Mouse (Mus musculus) hindbrain, embryonic 10.5 days (tissue): ENCODE measurements around the gene Sorcs3. TPM values are rescaled to one million over a fixed set of nuclear protein-coding genes. Genes with fewer than 3 reads are reported as not detected.
A peak's percentile ranks its signal among the peaks of the same experiment; 100 is the strongest.

Experiments used
- DNase-seq: peaks from one replicate; pipeline ENCODE4 v3.0.0-alpha.2; 2017; ENCODE audit warnings: low spot score
- H3K27ac ChIP-seq: fragments of 300-500 bp; sonication (generic); 2 replicates; pipeline ENCODE4 v1.5.1; 2016; ENCODE audit warnings: mild to moderate bottlenecking, moderate library complexity
- H3K27me3 ChIP-seq: fragments of 300-500 bp; sonication (generic); 2 replicates; pipeline ENCODE4 v1.6.1; 2016; ENCODE audit warnings: mild to moderate bottlenecking; ENCODE audit not compliant: poor library complexity, insufficient read depth, severe bottlenecking
- H3K36me3 ChIP-seq: fragments of 300-500 bp; sonication (generic); 2 replicates; pipeline ENCODE4 v1.6.1; 2016; ENCODE audit warnings: mild to moderate bottlenecking, moderate library complexity
- H3K4me1 ChIP-seq: fragments of 300-500 bp; sonication (generic); replicated peaks from 2 replicates; pipeline ENCODE4 v1.6.1; 2016; ENCODE audit warnings: mild to moderate bottlenecking
- H3K4me3 ChIP-seq: fragments of 300-500 bp; sonication (generic); 2 replicates; pipeline ENCODE4 v1.5.1; 2016; ENCODE audit warnings: mild to moderate bottlenecking, moderate library complexity
- H3K9me3 ChIP-seq: fragments of 300-500 bp; sonication (generic); 2 replicates; pipeline ENCODE4 v1.6.1; 2016; ENCODE audit warnings: mild to moderate bottlenecking, moderate library complexity
- WGBS: fragments of 180-500 bp; shearing (Covaris S2); methylation state at CpG from one replicate; pipeline ENCODE4 v1.1.7; 2016; 5-methylcytosine and 5-hydroxymethylcytosine counted together
- polyA plus RNA-seq: library from polyadenylated mRNA; unstranded; fragments of >200 nt; fragmentation: Nextera tagmentation; extraction: Ambion mirVana; gene quantifications from 2 replicates; pipeline ENCODE4 v1.2.1, GENCODE M21; 2016

Sorcs3 gene
- polyA plus RNA-seq, 1 experiment from 2014 or later, result 3.1 TPM

GRCm38 (mm10) chr19:48429263-48429662 lies 223.4 kb downstream of the Sorcs3 start:
- Histone ChIP-seq H3K4me3 (no peak overlapping the region), H3K27ac (no peak overlapping the region), H3K36me3 (no peaks in the 10 kb centered on the region), H3K27me3 (no peaks in the 10 kb centered on the region), H3K9me3 (no peaks in the 10 kb centered on the region), H3K4me1 (peaks cover 5% of the 10 kb centered on the region)
- 91% methylated on average over 4 of the region's 4 CpGs for WGBS
- no peak for DNase-seq

DNA sequence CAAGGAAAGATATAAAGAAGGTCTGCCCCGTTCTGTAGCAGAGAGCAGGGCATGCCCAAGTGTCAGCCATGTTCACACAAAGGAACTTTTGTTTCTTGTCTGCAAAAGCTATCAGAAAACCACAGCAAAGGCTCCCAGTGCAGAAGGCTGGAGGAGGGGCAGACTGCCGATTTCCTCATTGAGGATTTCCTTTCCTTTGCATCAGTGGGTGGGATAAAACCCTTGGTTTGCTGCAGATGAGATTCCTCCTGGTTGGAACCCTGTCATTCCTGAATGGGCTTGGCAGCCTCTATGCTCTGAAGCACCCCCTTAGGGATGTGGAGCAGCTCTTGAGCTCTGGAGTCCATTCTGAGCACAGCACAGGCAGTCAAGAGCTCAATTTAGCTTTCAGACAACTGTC lies 223.9 kb downstream of the Sorcs3 start:
- DNase-seq, result peak; percentile 14
- peak overlapping the region; percentile 50 for H3K27ac ChIP-seq
- 9% methylated on average over 2 of the region's 2 CpGs for WGBS

GRCm38 (mm10) chr19:48430328-48430727 lies 224.5 kb downstream of the Sorcs3 start:
- Histone ChIP-seq H3K4me1 (peaks cover 5% of the 10 kb centered on the region), H3K27me3 (no peaks in the 10 kb centered on the region), H3K9me3 (no peaks in the 10 kb centered on the region), H3K36me3 (no peaks in the 10 kb centered on the region), H3K27ac (no peak overlapping the region), H3K4me3 (no peak overlapping the region)
- no peak for DNase-seq
- WGBS, result 93% methylated on average over 5 of the region's 5 CpGs

More for the DNA sequence above, 223.9 kb downstream of the Sorcs3 start:
- no peaks in the 10 kb centered on the region for H3K36me3 ChIP-seq
- no peaks in the 10 kb centered on the region for H3K27me3 ChIP-seq
- H3K4me3 ChIP-seq, result no peak overlapping the region
- H3K4me1 ChIP-seq, result peaks cover 5% of the 10 kb centered on the region
- H3K9me3 ChIP-seq, result no peaks in the 10 kb centered on the region

DNA sequence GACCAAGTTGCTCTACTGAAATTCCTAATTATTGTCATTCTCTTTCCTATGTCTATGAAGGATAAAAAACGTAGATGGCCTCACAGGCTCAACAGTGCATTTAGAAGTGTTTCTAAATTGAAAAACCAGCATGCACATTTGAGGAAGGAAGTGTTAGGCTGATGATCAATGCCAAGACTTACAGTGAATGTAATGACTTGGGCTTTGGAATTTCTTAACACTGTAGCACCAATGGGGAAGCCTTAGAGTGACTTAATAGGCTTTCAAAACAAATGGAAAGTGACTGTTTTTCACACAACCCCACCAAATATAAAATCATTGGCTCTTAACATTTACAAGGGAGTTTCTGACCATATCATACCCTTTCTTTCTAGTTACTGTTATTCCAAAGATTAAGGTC lies 232.6 kb downstream of the Sorcs3 start:
- WGBS, result 87% methylated on average over 1 of the region's 1 CpGs
- no peaks in the 10 kb centered on the region for H3K4me1 ChIP-seq
- no peaks in the 10 kb centered on the region for H3K36me3 ChIP-seq
- H3K9me3 ChIP-seq, result no peaks in the 10 kb centered on the region
- H3K4me3 ChIP-seq, result no peak overlapping the region
- no peak for DNase-seq
- no peaks in the 10 kb centered on the region for H3K27me3 ChIP-seq
- no peak overlapping the region for H3K27ac ChIP-seq

- DNase-seq, result no peak
- WGBS, result 92% methylated on average over 5 of the region's 5 CpGs
- Histone ChIP-seq H3K27me3 (no peaks in the 10 kb centered on the region), H3K27ac (no peak overlapping the region), H3K36me3 (no peaks in the 10 kb centered on the region), H3K4me1 (no peaks in the 10 kb centered on the region), H3K9me3 (no peaks in the 10 kb centered on the region), H3K4me3 (no peak overlapping the region)
These were observed 255.3 kb downstream of the Sorcs3 start for GRCm38 (mm10) chr19:48461141-48461540.

DNA sequence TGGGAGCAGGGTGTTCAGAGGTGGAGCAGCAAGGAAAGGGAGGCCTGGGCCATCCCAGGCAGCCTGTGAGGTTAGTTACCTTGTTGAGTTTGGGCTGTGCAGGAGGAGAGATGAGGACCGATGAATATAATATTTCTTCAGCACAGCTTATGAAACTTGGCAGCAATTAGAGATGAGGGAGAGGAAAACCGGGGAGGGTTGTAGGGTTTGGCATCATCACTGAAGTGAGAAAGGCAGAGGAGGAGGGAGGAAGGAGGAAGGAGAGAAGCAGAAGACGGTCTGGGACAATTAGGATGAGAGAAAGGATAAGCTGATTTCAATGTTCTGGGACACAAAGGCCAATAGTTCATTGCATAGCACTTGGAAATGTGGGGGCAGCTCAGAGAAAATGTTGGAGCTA lies 256.6 kb downstream of the Sorcs3 start:
- Histone ChIP-seq H3K36me3 (no peaks in the 10 kb centered on the region), H3K27me3 (no peaks in the 10 kb centered on the region), H3K27ac (no peak overlapping the region), H3K9me3 (no peaks in the 10 kb centered on the region), H3K4me1 (no peaks in the 10 kb centered on the region), H3K4me3 (no peak overlapping the region)
- DNase-seq, result no peak
- 88% methylated on average over 3 of the region's 3 CpGs for WGBS

- no peaks in the 10 kb centered on the region for H3K4me1 ChIP-seq
- no peaks in the 10 kb centered on the region for H3K36me3 ChIP-seq
- no peaks in the 10 kb centered on the region for H3K27me3 ChIP-seq
- DNase-seq, result no peak
- H3K9me3 ChIP-seq, result no peaks in the 10 kb centered on the region
- no peak overlapping the region for H3K27ac ChIP-seq
- WGBS, result 90% methylated on average over 3 of the region's 3 CpGs
- no peak overlapping the region for H3K4me3 ChIP-seq
These were observed 257.7 kb downstream of the Sorcs3 start for GRCm38 (mm10) chr19:48463494-48463893.

DNA sequence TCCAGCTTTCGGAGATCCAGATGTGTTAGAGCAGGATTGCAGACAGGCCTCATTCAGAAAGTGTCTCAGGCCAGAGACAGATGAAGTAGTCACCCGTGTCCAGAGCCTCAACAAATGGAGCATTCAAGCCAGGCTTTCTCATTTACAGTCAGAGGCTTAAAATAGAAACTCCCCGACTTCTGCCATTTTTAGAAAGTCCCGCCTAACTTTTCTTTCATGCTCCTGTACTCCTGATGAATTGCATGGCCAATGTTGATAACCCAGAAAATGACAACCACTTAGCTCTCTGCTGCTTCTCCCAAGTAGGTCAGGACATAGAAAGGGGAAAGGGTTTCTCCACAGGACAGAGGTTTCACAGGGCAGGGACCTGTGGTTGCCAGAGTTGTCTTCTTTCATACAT lies 261.6 kb downstream of the Sorcs3 start:
- DNase-seq, result no peak
- no peaks in the 10 kb centered on the region for H3K9me3 ChIP-seq
- WGBS, result 77% methylated on average over 4 of the region's 4 CpGs
- H3K4me1 ChIP-seq, result peaks cover 2% of the 10 kb centered on the region; the same call in 1 of the 2 replicates
- H3K4me3 ChIP-seq, result no peak overlapping the region
- H3K27ac ChIP-seq, result no peak overlapping the region
- no peaks in the 10 kb centered on the region for H3K36me3 ChIP-seq
- no peaks in the 10 kb centered on the region for H3K27me3 ChIP-seq

- DNase-seq, result no peak
- Histone ChIP-seq H3K4me1 (peaks cover 9% of the 10 kb centered on the region; the same call in 1 of the 2 replicates), H3K4me3 (no peak overlapping the region), H3K36me3 (no peaks in the 10 kb centered on the region), H3K27ac (no peak overlapping the region), H3K27me3 (no peaks in the 10 kb centered on the region), H3K9me3 (no peaks in the 10 kb centered on the region)
- 87% methylated on average over 4 of the region's 4 CpGs for WGBS
These were observed 264.1 kb downstream of the Sorcs3 start for GRCm38 (mm10) chr19:48469791-48470410.

GRCm38 (mm10) chr19:48471927-48472326 lies 266.1 kb downstream of the Sorcs3 start:
- peaks cover 9% of the 10 kb centered on the region; the same call in 1 of the 2 replicates for H3K4me1 ChIP-seq
- no peak overlapping the region for H3K27ac ChIP-seq
- H3K27me3 ChIP-seq, result no peaks in the 10 kb centered on the region
- 46% methylated on average over 5 of the region's 5 CpGs for WGBS
- no peaks in the 10 kb centered on the region for H3K9me3 ChIP-seq
- H3K4me3 ChIP-seq, result no peak overlapping the region
- H3K36me3 ChIP-seq, result no peaks in the 10 kb centered on the region
- DNase-seq, result peak; percentile 15

DNA sequence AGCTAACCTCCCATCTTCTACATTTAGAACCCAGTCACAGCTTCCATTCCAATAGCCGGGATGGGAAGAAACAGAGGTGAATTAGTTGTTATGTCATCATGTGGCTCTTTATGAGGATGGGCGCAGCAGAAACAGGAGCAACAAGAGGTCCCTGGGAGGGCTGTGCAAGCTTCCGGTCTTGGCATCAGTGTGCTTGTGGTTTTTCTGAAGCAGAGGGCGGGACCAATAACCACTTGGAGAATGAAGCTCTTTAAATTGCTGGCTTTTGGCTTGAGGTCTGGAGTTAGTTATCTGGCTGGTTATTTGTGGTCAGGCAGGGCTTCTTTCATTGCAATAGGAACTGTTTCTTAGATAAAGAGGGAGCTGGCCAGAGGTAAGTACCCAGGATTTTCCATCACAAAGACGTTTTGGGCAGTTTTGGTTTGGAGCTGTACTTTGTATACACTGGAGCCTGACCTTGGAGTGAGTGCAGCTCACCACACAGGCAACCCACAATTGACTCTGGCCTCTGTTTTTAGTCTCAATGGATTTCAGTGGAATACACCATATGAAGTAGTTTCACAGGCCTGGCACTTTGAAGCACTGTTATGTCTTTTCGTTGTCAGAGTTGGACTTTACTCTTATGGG lies 270.1 kb downstream of the Sorcs3 start:
- Histone ChIP-seq H3K27me3 (no peaks in the 10 kb centered on the region), H3K4me3 (no peak overlapping the region), H3K4me1 (peaks cover 9% of the 10 kb centered on the region; the same call in 1 of the 2 replicates), H3K9me3 (no peaks in the 10 kb centered on the region), H3K27ac (no peak overlapping the region), H3K36me3 (no peaks in the 10 kb centered on the region)
- no peak for DNase-seq
- WGBS, result 81% methylated on average over 6 of the region's 6 CpGs

GRCm38 (mm10) chr19:48478864-48479263 lies 273.0 kb downstream of the Sorcs3 start:
- no peaks in the 10 kb centered on the region for H3K9me3 ChIP-seq
- DNase-seq, result no peak
- H3K36me3 ChIP-seq, result no peaks in the 10 kb centered on the region
- 49% methylated on average over 2 of the region's 2 CpGs for WGBS
- H3K4me3 ChIP-seq, result no peak overlapping the region
- 0 out of 2 replicates have a peak, but pooled peaks cover under 1% of the 10 kb centered on the region for H3K4me1 ChIP-seq
- no peaks in the 10 kb centered on the region for H3K27me3 ChIP-seq
- no peak overlapping the region for H3K27ac ChIP-seq

DNA sequence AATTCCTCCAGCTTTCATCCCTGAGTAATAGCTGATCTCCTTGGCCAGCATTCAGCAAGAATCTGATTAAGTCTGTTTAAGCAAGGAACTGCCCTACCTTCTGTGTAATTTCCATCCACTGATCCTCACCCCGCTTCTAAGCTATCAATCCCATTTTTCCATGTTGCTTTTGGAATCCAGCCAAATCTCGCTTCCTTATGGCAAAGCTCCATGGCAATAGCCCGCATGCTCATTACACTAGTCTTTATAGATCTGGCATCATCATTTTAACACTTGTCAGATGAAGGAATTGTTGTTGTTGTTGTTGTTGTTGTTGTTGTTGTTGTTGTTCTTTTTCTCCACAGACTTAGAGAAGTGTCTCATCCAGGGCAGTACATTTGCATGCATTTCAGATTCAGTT lies 277.1 kb downstream of the Sorcs3 start:
- H3K9me3 ChIP-seq, result no peaks in the 10 kb centered on the region
- DNase-seq, result no peak
- H3K27me3 ChIP-seq, result no peaks in the 10 kb centered on the region
- H3K4me3 ChIP-seq, result no peak overlapping the region
- no peak overlapping the region for H3K27ac ChIP-seq
- H3K36me3 ChIP-seq, result no peaks in the 10 kb centered on the region
- H3K4me1 ChIP-seq, result no peaks in the 10 kb centered on the region
- 85% methylated on average over 3 of the region's 3 CpGs for WGBS
